Mouse (Mus musculus) testis, adult 2 months (tissue): ENCODE measurements around the gene Tagln2. TPM values are rescaled to one million over a fixed set of nuclear protein-coding genes. Genes with fewer than 3 reads are reported as not detected.

Experiments used
- H3K27ac ChIP-seq: fragments of 200-500 bp; 2 replicates; pipeline ENCODE4 v1.5.1; 2012; ENCODE audit warnings: low read depth, low read length; ENCODE audit not compliant: control insufficient read depth, insufficient read depth
- H3K27me3 ChIP-seq: fragments of 200-500 bp; 2 replicates; pipeline ENCODE4 v1.6.1; 2012; ENCODE audit warnings: mild to moderate bottlenecking, low read length, moderate library complexity; ENCODE audit not compliant: control insufficient read depth, insufficient read depth
- H3K36me3 ChIP-seq: fragments of 200-500 bp; 2 replicates; pipeline ENCODE4 v1.6.1; 2012; ENCODE audit warnings: mild to moderate bottlenecking, low read length; ENCODE audit not compliant: control insufficient read depth, insufficient read depth
- H3K4me1 ChIP-seq: fragments of 200-500 bp; 2 replicates; pipeline ENCODE4 v1.6.1; 2012; ENCODE audit warnings: low read length; ENCODE audit not compliant: control insufficient read depth, insufficient read depth
- H3K4me3 ChIP-seq: fragments of 200-500 bp; 2 replicates; pipeline ENCODE4 v1.5.1; 2012; ENCODE audit warnings: low read depth, mild to moderate bottlenecking, low read length, moderate library complexity, mixed read lengths; ENCODE audit not compliant: control insufficient read depth
- CTCF ChIP-seq: fragments of 200-500 bp; IDR thresholded peaks from 2 replicates; pipeline ENCODE4 v1.5.1; 2012; ENCODE audit warnings: low read depth, mild to moderate bottlenecking, inconsistent platforms, low read length, moderate library complexity; ENCODE audit not compliant: control insufficient read depth, insufficient read depth, insufficient replicate concordance
- POLR2A ChIP-seq: fragments of 200-500 bp; IDR thresholded peaks from 2 replicates; pipeline ENCODE4 v1.6.1; 2012; ENCODE audit warnings: low read depth, mild to moderate bottlenecking, inconsistent platforms, low read length, moderate library complexity; ENCODE audit not compliant: control insufficient read depth
- polyA plus RNA-seq: library from polyadenylated mRNA; depleted of rRNA; stranded (reverse); fragments of >200 nt; gene quantifications from 2 replicates; pipeline ENCODE4 v1.2.3, GENCODE M21; 2012

Tagln2 gene
- polyA plus RNA-seq, 1 experiment = 7.6 TPM

DNA sequence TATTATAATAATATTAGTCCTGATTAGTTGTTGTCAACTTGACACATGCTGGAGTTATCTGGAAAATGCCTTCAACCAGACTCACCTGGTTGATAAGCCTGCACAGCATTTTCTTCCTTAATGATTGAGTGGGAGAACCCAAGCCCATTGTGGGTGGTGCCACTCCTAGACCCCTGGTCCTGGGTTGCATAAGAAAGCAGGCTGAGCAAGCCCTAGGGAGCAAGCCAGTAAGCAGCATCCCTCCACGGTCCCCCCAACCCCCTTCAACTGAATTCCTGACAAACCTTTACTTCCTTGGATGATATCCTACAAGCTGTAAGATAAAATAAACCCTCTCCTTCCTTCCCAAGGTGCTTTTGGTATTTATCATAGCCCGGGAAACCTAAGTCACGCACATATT lies 42.7 kb upstream of the Tagln2 start:
- TF ChIP-seq POLR2A (no peak), CTCF (no peak)

GRCm38 (mm10) chr1:172458041-172458440 lies 41.8 kb upstream of the Tagln2 start:
- H3K36me3 ChIP-seq = no peaks in the 10 kb centered on the region

More for the DNA sequence above, 42.7 kb upstream of the Tagln2 start:
- Histone ChIP-seq H3K4me3 (no peak overlapping the region), H3K27me3 (no peaks in the 10 kb centered on the region), H3K4me1 (peaks cover 2% of the 10 kb centered on the region; the same call in 1 of the 2 replicates), H3K36me3 (no peaks in the 10 kb centered on the region), H3K27ac (no peak overlapping the region)

GRCm38 (mm10) chr1:172461602-172462001 lies 38.2 kb upstream of the Tagln2 start:
- H3K4me3 ChIP-seq = no peak overlapping the region
- H3K36me3 ChIP-seq = no peaks in the 10 kb centered on the region
- H3K27me3 ChIP-seq = no peaks in the 10 kb centered on the region
- no peak for TF ChIP-seq CTCF
- H3K27ac ChIP-seq = no peak overlapping the region
- H3K4me1 ChIP-seq = no peaks in the 10 kb centered on the region

More at GRCm38 (mm10) chr1:172458041-172458440, 41.8 kb upstream of the Tagln2 start:
- Histone ChIP-seq H3K27ac (no peak overlapping the region), H3K27me3 (no peaks in the 10 kb centered on the region), H3K4me3 (no peak overlapping the region), H3K4me1 (peaks cover 2% of the 10 kb centered on the region; the same call in 1 of the 2 replicates)
- TF ChIP-seq POLR2A (no peak), CTCF (no peak)

- no peak for TF ChIP-seq CTCF
- TF ChIP-seq POLR2A = no peak
- no peaks in the 10 kb centered on the region for H3K36me3 ChIP-seq
- H3K4me3 ChIP-seq = no peak overlapping the region
- no peak overlapping the region for H3K27ac ChIP-seq
- no peaks in the 10 kb centered on the region for H3K4me1 ChIP-seq
- H3K27me3 ChIP-seq = no peaks in the 10 kb centered on the region
Observed at GRCm38 (mm10) chr1:172462534-172462933, 37.3 kb upstream of the Tagln2 start.

DNA sequence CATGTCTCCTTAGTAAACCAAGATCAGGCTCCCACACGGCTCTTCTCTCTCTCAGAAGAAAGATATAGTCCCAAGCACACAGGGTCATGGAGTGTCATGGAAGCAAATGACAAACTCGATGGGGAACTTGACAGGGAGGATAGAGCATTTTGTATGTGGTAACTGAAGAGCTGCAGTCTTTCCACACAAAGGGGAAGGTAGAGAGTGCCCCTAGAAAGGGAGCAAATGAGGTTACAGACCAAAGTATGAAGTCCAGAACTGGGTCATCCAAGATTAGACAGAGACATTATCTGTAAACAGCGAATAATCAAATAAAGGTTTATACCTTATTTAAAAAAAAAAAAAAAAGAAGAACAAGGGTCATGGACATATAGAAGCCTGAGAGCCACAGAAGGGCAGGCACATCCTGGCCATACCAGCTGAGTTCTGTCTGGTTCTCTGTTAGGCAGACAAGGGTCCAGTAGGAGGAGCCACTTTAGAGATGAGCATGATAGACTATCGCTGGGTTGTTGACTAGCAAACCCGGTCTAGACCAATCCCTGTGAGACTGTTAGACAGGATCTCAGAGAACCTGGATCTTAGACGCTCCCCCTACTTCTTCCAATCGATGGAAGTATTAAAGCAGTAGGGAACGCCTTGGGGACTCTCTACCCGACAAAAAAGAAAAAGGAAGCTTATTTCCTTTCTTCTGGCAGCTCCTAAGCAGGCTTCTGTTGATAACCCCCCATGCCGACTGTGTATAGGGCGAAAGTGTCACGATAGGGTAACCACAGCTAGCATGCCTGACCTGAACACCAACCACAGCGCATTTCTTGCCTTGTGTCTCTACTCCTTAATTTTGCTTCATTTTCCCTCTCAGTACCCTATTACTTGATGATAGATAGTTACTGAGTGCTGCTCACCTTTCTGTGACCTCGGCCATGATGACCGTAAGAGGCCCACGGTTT lies 36.2 kb upstream of the Tagln2 start:
- H3K4me1 ChIP-seq = no peaks in the 10 kb centered on the region
- H3K27me3 ChIP-seq = no peaks in the 10 kb centered on the region
- no peak for TF ChIP-seq CTCF
- no peak for TF ChIP-seq POLR2A

DNA sequence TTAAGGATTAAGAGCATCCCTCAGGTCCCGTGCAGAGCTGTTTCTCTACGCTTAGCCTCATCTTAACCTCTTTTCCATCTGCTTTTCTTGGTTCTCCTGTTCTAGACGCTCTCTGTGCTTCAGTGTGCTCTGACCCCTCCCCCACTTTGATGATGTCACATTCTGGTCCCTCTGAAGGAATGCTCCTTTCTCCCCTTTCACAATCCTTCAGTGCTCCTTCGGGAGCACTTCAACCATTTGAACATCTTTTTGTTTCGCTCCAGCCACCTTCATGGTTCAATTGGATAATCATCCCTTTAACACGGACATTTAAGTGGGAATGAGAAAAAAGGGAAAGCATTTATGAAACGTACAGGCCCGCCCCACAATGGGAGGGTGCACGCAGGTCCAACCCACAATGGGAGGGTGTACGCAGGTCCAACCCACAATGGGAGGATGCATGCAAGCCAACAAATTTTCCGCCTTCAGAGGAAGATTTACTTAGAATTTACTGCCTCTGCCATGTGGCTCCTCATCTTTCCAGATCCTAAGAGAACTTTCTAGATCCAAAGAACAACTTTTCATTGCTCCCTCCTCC lies 31.5 kb upstream of the Tagln2 start:
- no peaks in the 10 kb centered on the region for H3K27me3 ChIP-seq
- H3K4me1 ChIP-seq = no peaks in the 10 kb centered on the region
- no peak for TF ChIP-seq CTCF
- TF ChIP-seq POLR2A = no peak
- H3K27ac ChIP-seq = no peak overlapping the region
- no peaks in the 10 kb centered on the region for H3K36me3 ChIP-seq
- no peak overlapping the region for H3K4me3 ChIP-seq

More for the DNA sequence above, 36.2 kb upstream of the Tagln2 start:
- H3K36me3 ChIP-seq = no peaks in the 10 kb centered on the region
- no peak overlapping the region for H3K4me3 ChIP-seq
- no peak overlapping the region for H3K27ac ChIP-seq

DNA sequence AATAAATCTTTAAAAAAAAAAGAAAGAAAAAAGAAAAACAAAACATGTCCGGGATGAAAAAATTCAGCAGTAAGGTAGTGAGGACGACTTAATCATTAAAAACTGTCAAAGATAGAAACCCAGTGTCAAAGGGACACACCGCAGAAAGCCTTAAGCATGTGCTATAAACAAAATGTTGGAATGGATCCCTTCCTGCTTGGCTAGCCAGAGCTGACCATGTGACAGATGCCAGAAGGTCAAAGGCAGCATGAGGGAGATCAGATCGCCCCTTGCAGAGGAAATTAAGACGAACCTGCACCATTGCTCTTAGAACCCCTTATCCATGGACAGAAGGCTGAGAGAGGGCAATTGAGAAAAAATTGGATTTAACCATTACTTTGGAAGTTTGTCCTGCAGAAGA lies 30.5 kb upstream of the Tagln2 start:
- Histone ChIP-seq H3K36me3 (no peaks in the 10 kb centered on the region), H3K4me3 (no peak overlapping the region), H3K27ac (no peak overlapping the region), H3K4me1 (no peaks in the 10 kb centered on the region), H3K27me3 (no peaks in the 10 kb centered on the region)
- TF ChIP-seq POLR2A = no peak
- no peak for TF ChIP-seq CTCF
